Mouse (Mus musculus) hindbrain, embryonic 16.5 days (tissue): ENCODE data around the gene Rtn2. TPM values are rescaled to one million over a fixed set of nuclear protein-coding genes. Genes with fewer than 3 reads are reported as not detected.
"Not testable (repeated sequence)": the region's sequence is repeated elsewhere in the genome, so short reads cannot be mapped to it uniquely, and the experiment has no call there.

Experiments
- ATAC-seq: fragments of 200-750 bp; cut with Nextera tagmentation; 2 replicates; pipeline ENCODE4 v1.8.0; 2017; ENCODE audit warnings: moderate TSS enrichment, moderate library complexity
- H3K27ac ChIP-seq: fragments of 300-500 bp; sonication (generic); 2 replicates; pipeline ENCODE4 v1.5.1; 2014; ENCODE audit warnings: low read depth, mild to moderate bottlenecking, control low read depth, low read length, moderate library complexity
- H3K27me3 ChIP-seq: fragments of 300-500 bp; sonication (generic); replicated peaks from 2 replicates; pipeline ENCODE4 v1.6.1; 2014; ENCODE audit warnings: low read length; ENCODE audit not compliant: control insufficient read depth, insufficient read depth
- H3K36me3 ChIP-seq: fragments of 300-500 bp; sonication (generic); 2 replicates; pipeline ENCODE4 v1.6.1; 2014; ENCODE audit warnings: mild to moderate bottlenecking, low read length, moderate library complexity, mixed read lengths; ENCODE audit not compliant: control insufficient read depth, insufficient read depth
- H3K4me1 ChIP-seq: fragments of 300-500 bp; sonication (generic); 2 replicates; pipeline ENCODE4 v1.6.1; 2014; ENCODE audit warnings: low read depth, low read length; ENCODE audit not compliant: control insufficient read depth, insufficient read depth
- H3K4me2 ChIP-seq: fragments of 300-500 bp; sonication (generic); 2 replicates; pipeline ENCODE4 v1.6.1; 2014; ENCODE audit warnings: mild to moderate bottlenecking, low read length, control low read depth, moderate library complexity
- H3K4me3 ChIP-seq: fragments of 300-500 bp; sonication (generic); 2 replicates; pipeline ENCODE4 v1.5.1; 2014; ENCODE audit warnings: mild to moderate bottlenecking, low read length, control low read depth, moderate library complexity
- H3K9ac ChIP-seq: fragments of 300-500 bp; sonication (generic); 2 replicates; pipeline ENCODE4 v1.6.1; 2014; ENCODE audit warnings: low read depth, mild to moderate bottlenecking, control low read depth, low read length, moderate library complexity
- H3K9me3 ChIP-seq: fragments of 300-500 bp; sonication (generic); 2 replicates; pipeline ENCODE4 v1.6.1; 2014; ENCODE audit warnings: mild to moderate bottlenecking, low read length, moderate library complexity; ENCODE audit not compliant: control insufficient read depth
- WGBS: fragments of 180-500 bp; shearing (Covaris S2); extraction: QIAGEN DNeasy Blood & Tissue Kit; methylation state at CpG from one replicate; pipeline ENCODE4 v1.1.7; 2014; 5-methylcytosine and 5-hydroxymethylcytosine counted together
- polyA plus RNA-seq: library from polyadenylated mRNA; unstranded; fragments of >200 nt; fragmentation: Nextera tagmentation; extraction: Ambion mirVana; gene quantifications from 2 replicates; pipeline ENCODE4 v1.2.1, GENCODE M21; 2015

Rtn2 gene
- polyA plus RNA-seq, 1 experiment from 2014 or later = 126 TPM

- Histone ChIP-seq H3K27ac (peak overlapping the region; percentile 89), H3K9me3 (no peaks in the 10 kb centered on the region), H3K4me2 (peak overlapping the region; percentile 98), H3K36me3 (no peaks in the 10 kb centered on the region), H3K4me3 (peak overlapping the region; percentile 84), H3K4me1 (peaks cover 20% of the 10 kb centered on the region), H3K27me3 (no peaks in the 10 kb centered on the region), H3K9ac (peak overlapping the region; percentile 86)
- ATAC-seq = peak; percentile 67
- WGBS = under 1% methylated on average over 34 of the region's 36 CpGs
Observed at GRCm38 (mm10) chr7:19272173-19272764, 10.2 kb upstream of the Rtn2 start.

- Histone ChIP-seq H3K9me3 (no peaks in the 10 kb centered on the region), H3K4me2 (no peak overlapping the region), H3K4me1 (peaks cover 6% of the 10 kb centered on the region; the same call in 1 of the 2 replicates), H3K9ac (no peak overlapping the region), H3K36me3 (no peaks in the 10 kb centered on the region), H3K27ac (no peak overlapping the region), H3K27me3 (peaks cover 34% of the 10 kb centered on the region), H3K4me3 (no peak overlapping the region)
- 48% methylated on average over 4 of the region's 4 CpGs for WGBS
- no peak for ATAC-seq
Observed at GRCm38 (mm10) chr7:19276253-19276652, 6.2 kb upstream of the Rtn2 start.

GRCm38 (mm10) chr7:19279052-19279451, 3.4 kb upstream of the Rtn2 start:
- Histone ChIP-seq H3K4me2 (peak overlapping the region; percentile 62), H3K4me1 (peaks cover 10% of the 10 kb centered on the region), H3K27me3 (peaks cover 34% of the 10 kb centered on the region), H3K36me3 (no peaks in the 10 kb centered on the region), H3K4me3 (peak overlapping the region; percentile 42), H3K9ac (no peak overlapping the region; the same call in 1 of the 2 replicates), H3K27ac (no peak overlapping the region), H3K9me3 (no peaks in the 10 kb centered on the region)
- 4% methylated on average over 27 of the region's 34 CpGs for WGBS
- ATAC-seq = no peak

GRCm38 (mm10) chr7:19279581-19280114, 2.8 kb upstream of the Rtn2 start, which contains the start of gene Ppm1n:
TSS of gene Ppm1n (minus strand) at chr7:19280064.
- Histone ChIP-seq H3K27ac (no peak within 1 kb of the TSS), H3K9ac (peak within 1 kb of the TSS; percentile 57), H3K9me3 (no peaks in the 10 kb centered on the region), H3K4me1 (peaks cover 16% of the 10 kb centered on the region), H3K27me3 (peaks cover 34% of the 10 kb centered on the region), H3K4me3 (peak within 1 kb of the TSS; percentile 42), H3K4me2 (peak within 1 kb of the TSS; percentile 62), H3K36me3 (no peaks in the 10 kb centered on the region)
- WGBS = 0% methylated on average over 45 of the region's 46 CpGs
- no peak for ATAC-seq

GRCm38 (mm10) chr7:19281680-19282304, 632 bp upstream of the Rtn2 start:
- H3K27ac ChIP-seq = not testable (repeated sequence)
- H3K4me1 ChIP-seq = peaks cover 21% of the 10 kb centered on the region

GRCm38 (mm10) chr7:19282791-19283405, 474 bp downstream of the Rtn2 start:
- under 1% methylated on average over 35 of the region's 35 CpGs for WGBS
- Histone ChIP-seq H3K9me3 (no peaks in the 10 kb centered on the region), H3K4me2 (peak overlapping the region; percentile 72), H3K27ac (peak overlapping the region; percentile 90), H3K27me3 (peaks cover 32% of the 10 kb centered on the region), H3K4me3 (peak overlapping the region; percentile 91), H3K36me3 (peaks cover 12% of the 10 kb centered on the region), H3K4me1 (peaks cover 21% of the 10 kb centered on the region), H3K9ac (peak overlapping the region; percentile 97)
- ATAC-seq = peak; percentile 75

More at GRCm38 (mm10) chr7:19281680-19282304, 632 bp upstream of the Rtn2 start:
- Histone ChIP-seq H3K4me3 (peak overlapping the region; percentile 91), H3K27me3 (peaks cover 34% of the 10 kb centered on the region), H3K4me2 (peak overlapping the region; percentile 72)
- H3K36me3 ChIP-seq, H3K9ac ChIP-seq, H3K9me3 ChIP-seq, ATAC-seq: not testable (repeated sequence)
- 35% methylated on average over 6 of the region's 6 CpGs for WGBS

GRCm38 (mm10) chr7:19283406-19283804, 981 bp downstream of the Rtn2 start:
- H3K27me3 ChIP-seq = peaks cover 27% of the 10 kb centered on the region
- peak overlapping the region; percentile 72 for H3K4me2 ChIP-seq
- peaks cover 21% of the 10 kb centered on the region for H3K4me1 ChIP-seq
- 23% methylated on average over 14 of the region's 14 CpGs for WGBS
- ATAC-seq = peak; percentile 19
- H3K9me3 ChIP-seq = no peaks in the 10 kb centered on the region
- H3K27ac ChIP-seq = peak overlapping the region; percentile 90
- peak overlapping the region; percentile 97 for H3K9ac ChIP-seq
- H3K4me3 ChIP-seq = peak overlapping the region; percentile 91
- peaks cover 12% of the 10 kb centered on the region for H3K36me3 ChIP-seq

- no peak overlapping the region for H3K9ac ChIP-seq
- H3K9me3 ChIP-seq = no peaks in the 10 kb centered on the region
- peaks cover 15% of the 10 kb centered on the region for H3K4me1 ChIP-seq
- peaks cover 14% of the 10 kb centered on the region for H3K27me3 ChIP-seq
- no peak overlapping the region for H3K27ac ChIP-seq
- ATAC-seq = no peak
- 32% methylated on average over 4 of the region's 4 CpGs for WGBS
- peaks cover 12% of the 10 kb centered on the region for H3K36me3 ChIP-seq
- H3K4me3 ChIP-seq = no peak overlapping the region
- H3K4me2 ChIP-seq = peak overlapping the region; percentile 72; the same call in 1 of the 2 replicates
Observed at GRCm38 (mm10) chr7:19284763-19285162, 2.3 kb downstream of the Rtn2 start.
